Mouse (Mus musculus) spleen, postnatal 0 days (tissue): Measurements from ENCODE around the gene Wnt3. TPM values are rescaled to one million over a fixed set of nuclear protein-coding genes. Genes with fewer than 3 reads are reported as not detected.

Source experiments
- polyA plus RNA-seq: library from polyadenylated mRNA; unstranded; fragments of >200 nt; fragmentation: Nextera tagmentation; extraction: Ambion mirVana; gene quantifications from 2 replicates; pipeline ENCODE4 v1.2.1, GENCODE M21; 2015

The Wnt3 gene
- 0.06 TPM in 1 of 2 replicates, not detected in the other for polyA plus RNA-seq

DNA sequence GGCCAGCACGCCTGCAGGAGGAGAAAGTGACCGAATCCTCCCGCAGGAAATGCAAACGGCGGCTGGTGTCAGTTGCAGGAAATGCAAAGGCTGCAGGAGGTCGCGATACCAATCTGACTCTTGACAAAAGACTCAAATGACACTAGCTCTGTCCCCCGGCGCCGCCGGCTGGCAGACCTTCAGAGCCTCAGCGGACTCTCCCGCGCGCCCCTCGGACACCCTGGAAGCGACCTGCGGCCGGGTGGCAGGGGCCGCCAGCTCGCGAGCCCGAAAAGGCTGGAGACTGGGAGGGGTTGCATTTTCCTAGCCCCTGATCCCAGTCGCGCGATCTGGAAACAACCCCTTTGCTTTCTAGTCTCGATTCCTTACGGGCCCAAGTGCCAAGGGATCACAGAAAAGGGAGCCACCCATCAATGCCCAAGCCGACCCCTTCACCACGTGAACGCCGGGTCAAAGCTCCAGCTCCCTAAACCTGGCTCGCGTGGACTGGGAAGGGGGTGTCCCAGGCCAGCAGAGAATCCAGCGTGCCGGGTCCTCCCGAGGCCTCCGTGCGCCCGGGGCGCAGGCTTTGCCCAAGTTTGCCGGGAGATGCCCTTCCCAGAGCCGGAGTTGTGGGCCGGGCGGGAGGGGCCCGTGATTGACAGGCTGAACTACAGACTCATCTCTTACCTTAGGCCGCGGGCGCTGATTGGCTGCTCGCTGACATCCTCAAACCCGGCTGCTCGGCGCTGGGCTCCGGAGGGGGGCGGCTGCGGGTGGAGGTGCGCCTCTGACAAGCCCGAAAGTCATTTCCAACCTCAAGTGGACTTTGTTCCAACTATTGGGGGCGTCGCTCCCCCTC is at the start of gene Wnt3:
TSS of gene Wnt3 (plus strand) at position 764 of the 841 bp plus-strand sequence.

DNA sequence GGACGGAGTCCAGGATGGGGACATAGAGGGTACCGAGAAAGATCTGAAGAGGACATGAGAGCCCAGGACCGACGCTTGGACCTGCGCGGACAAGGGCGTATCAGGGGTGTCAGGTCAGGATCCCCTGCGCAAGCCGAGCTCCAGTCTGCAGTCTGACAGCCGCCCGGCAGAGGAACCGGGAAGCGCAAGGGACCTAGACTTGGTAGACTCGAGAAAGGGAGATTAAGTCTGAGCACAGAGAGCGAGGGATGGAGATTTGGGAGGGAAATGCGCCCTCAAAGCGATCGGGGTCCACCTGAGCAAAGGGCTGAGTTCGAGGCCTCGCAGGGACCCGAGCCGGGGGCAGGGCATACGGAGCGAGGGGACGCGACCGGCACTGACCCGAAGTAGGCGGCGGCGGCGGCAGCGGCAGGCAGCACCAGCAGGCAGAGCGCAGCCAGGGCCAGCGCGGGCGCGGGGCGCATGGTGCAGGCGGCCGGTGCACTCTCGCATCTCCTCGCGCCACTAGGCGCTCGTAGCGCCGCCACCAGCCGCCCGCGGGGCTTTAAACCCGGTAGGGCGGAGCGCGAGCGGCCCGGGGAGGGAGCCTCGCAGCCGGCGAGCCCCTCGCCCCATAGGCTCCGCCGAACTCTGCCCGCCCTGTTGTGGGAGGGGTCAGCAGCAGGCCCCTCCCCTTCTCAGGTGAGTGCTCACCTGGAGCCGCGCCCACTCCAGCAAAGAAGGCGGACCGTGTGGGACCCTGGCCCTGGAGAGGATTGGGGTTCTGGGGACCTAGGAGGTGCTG is 24.5 kb upstream of the Wnt3 start, which contains the start of gene Wnt9b:
TSS of gene Wnt9b (minus strand) at position 516 of the 784 bp plus-strand sequence.

Other genes with a start within 250 kb of the Wnt3 start
- gene Gm884, start 153.0 kb upstream of the Wnt3 start, polyA plus RNA-seq = not detected in 2 replicates
- gene Lyzl6, start 135.3 kb upstream of the Wnt3 start, polyA plus RNA-seq = not detected in 2 replicates
- gene Rprml, start 124.6 kb upstream of the Wnt3 start, polyA plus RNA-seq = not detected in 2 replicates
- gene Gosr2, start 76.3 kb upstream of the Wnt3 start, polyA plus RNA-seq = 42.2 and 45.2 TPM in 2 replicates
- gene Wnt9b, start 24.3 kb upstream of the Wnt3 start, polyA plus RNA-seq = not detected in 2 replicates
- gene Nsf, start 179.9 kb downstream of the Wnt3 start, polyA plus RNA-seq = 30.4 and 30.7 TPM in 2 replicates
- gene Arf2, start 192.6 kb downstream of the Wnt3 start, polyA plus RNA-seq = 33.1 and 37.6 TPM in 2 replicates